Mouse (Mus musculus) E14TG2a.4 (cell line): ENCODE data around the gene Id2.

ENCODE experiments used
- H3K27me3 ChIP-seq: 2 replicates; pipeline ENCODE4 v1.6.1; 2014; ENCODE audit warnings: low read length, control low read depth; ENCODE audit not compliant: insufficient read depth
- H3K36me3 ChIP-seq: 2 replicates; pipeline ENCODE4 v1.6.1; 2014; ENCODE audit warnings: low read length, control low read depth; ENCODE audit not compliant: insufficient read depth
- H3K4me1 ChIP-seq: replicated peaks from 2 replicates; pipeline ENCODE4 v1.6.1; 2014; ENCODE audit warnings: low read depth, low read length, control low read depth
- H3K4me3 ChIP-seq: replicated peaks from 2 replicates; pipeline ENCODE4 v1.5.1; 2014; ENCODE audit warnings: mild to moderate bottlenecking, low read length
- H3K9me3 ChIP-seq: 2 replicates; pipeline ENCODE4 v1.6.1; 2014; ENCODE audit warnings: low read length, control low read depth
- CTCF ChIP-seq: conservative IDR thresholded peaks from 2 replicates; pipeline ENCODE4 v1.5.1; 2014; ENCODE audit warnings: low read length
- NANOG ChIP-seq: IDR thresholded peaks from 2 replicates; pipeline ENCODE4 v1.6.1; 2014; ENCODE audit warnings: borderline replicate concordance, low read length, mixed read lengths
- POU5F1 ChIP-seq: IDR thresholded peaks from 2 replicates; pipeline ENCODE4 v1.6.1; 2014; ENCODE audit warnings: low read length, borderline replicate concordance

Id2 gene

DNA sequence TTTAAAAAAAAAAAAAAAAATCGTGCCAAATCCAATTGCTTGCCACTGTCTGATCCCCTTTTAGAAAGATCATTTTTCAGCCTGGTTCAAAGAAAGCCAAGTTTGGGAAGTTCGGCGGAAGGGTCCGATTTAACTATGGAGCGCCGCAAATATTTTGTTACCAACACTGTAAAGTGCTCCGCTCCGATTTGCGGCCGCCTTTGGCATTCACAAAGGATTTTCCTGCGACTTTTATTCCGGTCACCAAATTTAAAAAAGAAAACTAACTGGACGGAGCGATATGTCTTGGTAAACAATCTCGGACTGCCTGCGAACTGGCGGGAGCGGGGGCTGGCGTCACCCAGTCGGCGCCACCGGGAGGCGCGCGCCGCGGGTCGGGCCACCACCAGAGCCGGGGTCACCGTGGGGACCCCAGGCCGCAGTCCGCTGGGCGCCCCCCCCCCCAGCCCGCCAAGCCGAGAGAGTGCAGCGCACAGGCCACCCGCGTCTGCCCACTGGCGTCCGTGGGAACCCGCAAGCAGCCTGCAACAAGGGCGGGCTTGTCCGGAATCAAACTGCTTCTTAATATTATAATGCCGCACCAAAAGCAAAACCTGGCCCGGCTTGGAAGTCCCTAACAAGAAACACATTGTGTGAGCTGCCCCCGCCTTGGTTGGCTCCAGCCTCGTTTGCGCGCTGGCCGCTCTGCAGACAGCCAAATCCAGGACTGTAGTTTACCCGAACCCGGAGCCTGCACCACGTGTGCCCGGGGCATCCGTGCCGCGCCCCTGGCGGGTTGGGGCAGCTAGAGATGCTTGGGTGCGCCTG lies 3.7 kb upstream of the Id2 start:
- TF ChIP-seq POU5F1 (no peak), CTCF (no peak), NANOG (no peak)
- H3K27me3 ChIP-seq: peaks cover 40% of the 10 kb centered on the region
- H3K9me3 ChIP-seq: no peaks in the 10 kb centered on the region
- H3K4me3 ChIP-seq: peak overlapping the region; percentile 68
- H3K36me3 ChIP-seq: no peaks in the 10 kb centered on the region
- H3K4me1 ChIP-seq: peaks cover 48% of the 10 kb centered on the region

DNA sequence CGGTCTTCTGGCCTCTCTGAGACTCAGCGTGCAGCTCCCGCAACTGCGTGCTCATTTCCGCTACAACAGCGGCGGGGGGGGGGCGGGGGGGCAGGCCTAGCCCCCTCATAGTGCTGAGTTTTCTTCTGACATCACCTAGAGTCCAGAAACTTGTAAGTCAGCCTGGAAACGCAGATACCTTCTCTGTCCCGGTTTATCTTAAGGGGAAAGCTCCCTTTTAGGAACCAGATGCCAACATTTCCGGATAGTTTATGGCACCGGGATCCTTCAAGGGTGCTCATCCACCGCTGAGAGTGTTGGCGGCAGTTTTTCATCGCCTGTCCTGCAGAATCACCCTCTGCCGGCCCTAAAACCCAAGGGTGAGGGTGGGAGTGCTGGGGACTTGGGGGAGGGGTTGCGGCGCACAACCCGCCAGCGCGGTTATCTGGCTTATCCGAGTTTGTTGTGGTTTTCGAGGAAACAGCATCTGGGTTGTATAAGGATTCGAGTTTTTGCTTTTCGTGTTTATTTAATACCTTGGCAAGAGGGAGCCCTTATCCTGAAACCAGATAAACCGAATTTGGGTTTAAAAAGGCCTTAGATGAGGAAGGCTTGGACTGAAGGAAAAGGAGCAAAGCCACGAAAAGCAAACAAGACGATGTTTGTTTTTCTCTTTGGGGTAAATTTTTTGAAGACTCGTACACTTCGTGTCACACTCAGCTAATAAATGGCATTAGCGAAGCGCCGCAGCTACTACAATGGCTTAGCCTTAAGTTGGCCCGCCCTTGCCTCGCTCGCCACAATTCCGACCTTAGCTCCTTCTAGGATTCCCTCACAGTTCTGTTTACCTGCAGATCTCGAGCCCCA lies 2.8 kb upstream of the Id2 start:
- TF ChIP-seq CTCF (no peak), POU5F1 (no peak), NANOG (no peak)
- H3K9me3 ChIP-seq: no peaks in the 10 kb centered on the region
- no peaks in the 10 kb centered on the region for H3K36me3 ChIP-seq
- peak overlapping the region; percentile 68 for H3K4me3 ChIP-seq
- H3K27me3 ChIP-seq: peaks cover 44% of the 10 kb centered on the region
- H3K4me1 ChIP-seq: peaks cover 56% of the 10 kb centered on the region

DNA sequence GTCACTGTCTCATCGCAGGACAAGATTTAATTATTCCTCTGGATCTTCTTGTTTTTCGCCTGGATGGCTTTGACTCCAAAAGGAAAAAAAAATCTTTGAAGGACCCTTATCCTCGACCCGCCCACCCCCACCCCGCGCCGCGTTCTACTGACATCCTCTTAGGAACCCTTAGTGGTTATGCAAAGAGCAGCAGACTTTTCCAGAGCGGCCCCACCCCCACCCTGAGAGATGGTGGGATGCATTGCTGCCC lies 2.3 kb upstream of the Id2 start:
- peaks cover 61% of the 10 kb centered on the region for H3K4me1 ChIP-seq
- peaks cover 48% of the 10 kb centered on the region for H3K27me3 ChIP-seq
- TF ChIP-seq CTCF: no peak
- no peak for TF ChIP-seq POU5F1
- TF ChIP-seq NANOG: no peak
- no peaks in the 10 kb centered on the region for H3K9me3 ChIP-seq
- no peaks in the 10 kb centered on the region for H3K36me3 ChIP-seq
- peak overlapping the region; percentile 75 for H3K4me3 ChIP-seq

DNA sequence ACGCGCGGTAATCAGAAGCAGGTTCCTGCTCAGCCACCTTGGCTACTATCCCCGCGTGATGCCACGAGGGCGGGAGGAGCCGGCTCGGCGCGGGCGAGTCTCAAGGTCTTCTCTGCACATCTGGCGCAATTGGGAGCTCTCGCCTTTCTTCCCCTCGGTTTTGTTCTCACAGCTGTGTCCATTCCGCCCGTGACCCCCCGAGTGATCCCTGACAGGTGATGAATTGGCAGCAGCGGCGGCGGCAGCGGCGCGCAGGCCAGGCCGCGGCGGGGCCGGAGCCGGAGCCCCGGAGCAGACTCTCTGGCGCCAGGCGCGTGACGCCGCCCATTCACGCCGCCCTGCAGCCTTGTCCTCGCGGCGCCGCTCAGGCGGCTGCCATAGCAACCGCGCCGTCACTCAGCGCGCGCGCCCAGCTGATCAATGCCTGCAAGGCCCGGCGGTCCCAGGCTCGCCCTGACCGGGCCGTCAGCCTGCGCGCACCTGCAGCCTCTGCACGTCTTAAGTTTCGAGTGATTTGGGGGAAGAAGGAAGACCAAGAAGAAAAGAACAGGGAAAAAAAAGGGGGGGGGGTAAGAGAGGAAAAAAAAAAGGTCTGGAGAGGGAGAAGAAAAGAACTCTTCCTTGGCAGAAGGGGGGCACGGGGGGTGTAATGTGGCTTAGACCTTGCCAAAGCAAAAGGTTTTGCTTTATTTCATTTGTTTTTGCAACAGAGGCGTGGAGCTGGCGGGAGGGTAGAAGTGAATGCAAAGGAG lies 1.8 kb upstream of the Id2 start:
- no peaks in the 10 kb centered on the region for H3K36me3 ChIP-seq
- no peak for TF ChIP-seq CTCF
- TF ChIP-seq NANOG: no peak
- TF ChIP-seq POU5F1: no peak
- no peaks in the 10 kb centered on the region for H3K9me3 ChIP-seq
- H3K4me3 ChIP-seq: peak overlapping the region; percentile 75
- peaks cover 46% of the 10 kb centered on the region for H3K27me3 ChIP-seq
- peaks cover 65% of the 10 kb centered on the region for H3K4me1 ChIP-seq

DNA sequence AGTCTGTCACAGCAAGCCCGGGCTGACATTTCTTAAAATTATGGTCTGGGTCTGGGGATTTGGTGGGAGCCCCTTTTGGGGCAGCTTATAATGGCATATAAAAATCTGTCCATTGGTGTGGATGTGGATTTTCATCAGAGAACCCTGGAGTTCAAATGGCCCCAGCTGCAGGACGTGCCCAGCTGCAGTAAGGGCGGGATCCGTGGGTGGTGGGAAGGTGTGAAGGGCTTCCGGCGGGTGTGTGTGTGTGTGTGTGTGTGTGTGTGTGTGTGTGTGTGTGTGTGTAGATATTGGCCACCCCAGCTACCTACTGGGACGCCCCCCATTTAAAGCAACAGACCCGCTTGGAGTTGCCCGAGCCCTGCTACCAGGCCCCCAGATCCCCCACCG lies 1.2 kb upstream of the Id2 start:
- Histone ChIP-seq H3K27me3 (peaks cover 46% of the 10 kb centered on the region), H3K4me1 (peaks cover 70% of the 10 kb centered on the region), H3K9me3 (no peaks in the 10 kb centered on the region), H3K4me3 (peak overlapping the region; percentile 75), H3K36me3 (no peaks in the 10 kb centered on the region)
- TF ChIP-seq POU5F1 (no peak), NANOG (no peak), CTCF (no peak)

DNA sequence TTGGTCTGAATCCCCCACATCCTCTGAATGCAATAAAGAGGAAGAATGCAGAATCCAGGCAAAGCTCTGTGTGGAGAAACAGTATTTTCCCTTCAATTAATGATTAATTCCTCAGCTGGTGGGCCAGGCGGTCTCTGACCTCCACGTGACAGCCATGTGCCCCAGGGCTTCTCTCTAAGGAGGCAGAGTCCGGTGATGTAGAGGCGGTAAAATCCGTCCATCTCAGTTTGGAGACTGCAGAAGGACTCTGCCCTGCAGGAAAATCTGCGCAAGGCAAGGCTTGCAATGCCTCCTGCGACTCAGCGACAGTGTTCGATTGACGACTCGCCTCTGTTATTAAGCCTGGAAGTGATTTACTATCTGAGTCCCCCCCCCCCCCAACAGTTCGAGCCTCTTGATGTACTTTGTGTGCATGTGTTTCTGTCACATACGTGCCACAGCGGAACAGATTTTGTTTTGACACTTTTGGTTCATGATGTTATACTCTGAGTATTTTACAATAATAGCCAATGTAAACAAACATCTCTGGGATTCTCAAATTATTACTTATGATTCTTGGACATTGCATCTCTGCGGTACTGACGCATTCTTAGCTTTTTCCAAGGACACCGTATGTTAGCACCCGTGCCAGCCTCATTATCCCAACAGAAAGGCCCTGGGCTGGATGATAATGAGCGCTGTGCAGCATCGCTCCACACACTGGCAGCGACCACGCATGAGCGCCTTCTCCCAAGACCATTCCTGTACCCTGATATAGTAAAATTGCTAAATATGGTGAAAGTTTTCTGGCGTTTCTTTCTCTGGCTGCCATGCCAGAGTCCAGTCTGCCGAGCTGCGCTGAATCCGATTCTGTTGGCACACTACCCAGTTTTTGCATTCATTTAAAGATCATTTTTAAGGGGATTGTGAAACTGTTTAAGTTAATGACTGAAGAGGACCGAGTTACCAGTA lies 545 bp upstream of the Id2 start:
- no peaks in the 10 kb centered on the region for H3K9me3 ChIP-seq
- H3K4me1 ChIP-seq: peaks cover 69% of the 10 kb centered on the region
- TF ChIP-seq NANOG: no peak
- no peak for TF ChIP-seq POU5F1
- TF ChIP-seq CTCF: no peak

DNA sequence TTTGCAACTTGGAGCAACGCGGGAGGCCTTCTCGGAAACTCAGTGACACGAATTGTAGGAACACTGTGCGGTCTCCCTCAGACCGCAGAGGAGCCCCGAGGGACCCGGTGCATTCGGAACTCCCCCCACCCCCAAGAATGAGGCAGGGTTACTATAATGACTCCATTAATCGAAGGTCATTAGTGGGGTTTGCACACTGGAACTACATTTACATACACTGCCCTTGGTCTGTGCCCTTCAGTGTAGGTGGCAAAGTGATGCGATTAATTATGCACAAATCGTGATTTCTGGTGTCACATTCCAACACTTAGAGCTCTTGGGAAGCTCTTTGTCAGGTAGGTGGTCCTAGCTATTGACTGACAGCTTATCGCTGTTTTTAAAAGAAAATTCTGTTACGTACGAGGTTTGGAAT lies 294 bp downstream of the Id2 start:
- no peaks in the 10 kb centered on the region for H3K9me3 ChIP-seq
- H3K36me3 ChIP-seq: no peaks in the 10 kb centered on the region
- peaks cover 44% of the 10 kb centered on the region for H3K27me3 ChIP-seq
- peaks cover 63% of the 10 kb centered on the region for H3K4me1 ChIP-seq
- peak overlapping the region; percentile 87 for H3K4me3 ChIP-seq
- no peak for TF ChIP-seq POU5F1
- TF ChIP-seq CTCF: no peak
- peak; percentile 17; the same call in 1 of the 2 replicates for TF ChIP-seq NANOG

More for the DNA sequence above, 545 bp upstream of the Id2 start:
- Histone ChIP-seq H3K36me3 (no peaks in the 10 kb centered on the region), H3K4me3 (peak overlapping the region; percentile 87), H3K27me3 (peaks cover 48% of the 10 kb centered on the region)
